Mouse (Mus musculus) kidney, adult 2 months (tissue): ENCODE measurements around the gene Pcgf5. TPM values are rescaled to one million over a fixed set of nuclear protein-coding genes. Genes with fewer than 3 reads are reported as not detected.

Experiments
- DNase-seq: peaks from one replicate; pipeline ENCODE4 v3.0.0; 2021
- H3K27ac ChIP-seq: fragments of 200-500 bp; 2 replicates; pipeline ENCODE4 v1.5.1; 2012; ENCODE audit warnings: low read depth, low read length, control low read depth, inconsistent platforms; ENCODE audit not compliant: insufficient read depth
- H3K27me3 ChIP-seq: fragments of 200-500 bp; replicated peaks from 2 replicates; pipeline ENCODE4 v1.6.1; 2012; ENCODE audit warnings: mild to moderate bottlenecking, moderate library complexity, low read length, inconsistent platforms; ENCODE audit not compliant: control insufficient read depth, insufficient read depth
- H3K36me3 ChIP-seq: fragments of 200-500 bp; 2 replicates; pipeline ENCODE4 v1.6.1; 2012; ENCODE audit warnings: mild to moderate bottlenecking, moderate library complexity, low read length, inconsistent platforms; ENCODE audit not compliant: control insufficient read depth, insufficient read depth
- H3K4me1 ChIP-seq: fragments of 200-500 bp; 2 replicates; pipeline ENCODE4 v1.6.1; 2011; ENCODE audit warnings: low read length; ENCODE audit not compliant: control insufficient read depth, insufficient read depth
- H3K4me3 ChIP-seq: fragments of 200-500 bp; 2 replicates; pipeline ENCODE4 v1.5.1; 2011; ENCODE audit warnings: mild to moderate bottlenecking, low read depth, low read length, control low read depth; ENCODE audit not compliant: insufficient read depth
- CTCF ChIP-seq: fragments of 200-500 bp; conservative IDR thresholded peaks from 2 replicates; pipeline ENCODE4 v1.5.1; 2011; ENCODE audit warnings: low read depth, mild to moderate bottlenecking, control low read depth, low read length, moderate library complexity, mixed read lengths; ENCODE audit not compliant: insufficient read depth, insufficient read length
- POLR2A ChIP-seq: fragments of 200-500 bp; IDR thresholded peaks from one replicate; pipeline ENCODE4 v1.6.1; 2011; ENCODE audit warnings: low read depth, low read length, control low read depth
- WGBS: fragments of 180-500 bp; shearing (Covaris S2); methylation state at CpG from one replicate; pipeline ENCODE4 v1.1.7; 2018; 5-methylcytosine and 5-hydroxymethylcytosine counted together
- polyA plus RNA-seq: library from polyadenylated mRNA; depleted of rRNA; stranded (reverse); fragments of >200 nt; gene quantifications from 2 replicates; pipeline ENCODE4 v1.2.3, GENCODE M21; 2012; rRNA removed

The Pcgf5 gene
- polyA plus RNA-seq, 1 experiment, result 10.6 TPM

GRCm38 (mm10) chr19:36477684-36478083 is 129.6 kb downstream of the Pcgf5 start:
- DNase-seq, result no peak
- 68% methylated on average over 5 of the region's 5 CpGs for WGBS
- TF ChIP-seq POLR2A, result no peak
- TF ChIP-seq CTCF, result no peak
- Histone ChIP-seq H3K36me3 (no peaks in the 10 kb centered on the region), H3K4me3 (no peak overlapping the region), H3K27me3 (no peaks in the 10 kb centered on the region), H3K27ac (no peak overlapping the region), H3K4me1 (no peaks in the 10 kb centered on the region)

GRCm38 (mm10) chr19:36490911-36491310 is 142.8 kb downstream of the Pcgf5 start:
- Histone ChIP-seq H3K36me3 (no peaks in the 10 kb centered on the region), H3K4me1 (no peaks in the 10 kb centered on the region), H3K27ac (no peak overlapping the region), H3K27me3 (no peaks in the 10 kb centered on the region), H3K4me3 (no peak overlapping the region)
- DNase-seq, result no peak
- WGBS, result 70% methylated on average over 6 of the region's 6 CpGs
- TF ChIP-seq CTCF (no peak), POLR2A (no peak)

DNA sequence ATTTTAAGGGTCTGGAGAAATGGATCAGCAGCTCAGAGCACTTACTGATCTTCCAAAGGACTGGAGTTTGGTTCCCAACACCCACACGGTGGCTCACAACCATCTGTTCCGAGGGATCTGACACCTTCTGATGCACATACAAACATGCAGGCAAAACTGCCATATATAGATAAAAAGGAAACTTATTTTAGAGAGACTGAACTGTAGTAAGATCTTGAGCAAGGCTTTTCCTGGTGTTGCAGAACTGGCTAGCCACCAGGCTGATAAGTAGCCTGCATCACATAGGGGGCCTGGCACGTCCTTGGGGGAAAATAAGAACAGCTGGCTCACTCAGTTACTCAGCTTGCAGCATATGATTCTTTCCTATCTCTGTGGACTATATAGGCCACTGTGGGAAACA is 147.4 kb downstream of the Pcgf5 start:
- 58% methylated on average over 3 of the region's 3 CpGs for WGBS
- Histone ChIP-seq H3K4me3 (no peak overlapping the region), H3K27ac (no peak overlapping the region), H3K27me3 (no peaks in the 10 kb centered on the region; the same call in 1 of the 2 replicates), H3K4me1 (no peaks in the 10 kb centered on the region), H3K36me3 (no peaks in the 10 kb centered on the region)
- no peak for DNase-seq
- no peak for TF ChIP-seq CTCF

- Histone ChIP-seq H3K36me3 (no peaks in the 10 kb centered on the region), H3K27ac (no peak overlapping the region), H3K4me1 (no peaks in the 10 kb centered on the region), H3K4me3 (no peak overlapping the region), H3K27me3 (no peaks in the 10 kb centered on the region; the same call in 1 of the 2 replicates)
- DNase-seq, result no peak
- 78% methylated on average over 4 of the region's 4 CpGs for WGBS
- TF ChIP-seq CTCF, result no peak
These were observed 148.4 kb downstream of the Pcgf5 start for GRCm38 (mm10) chr19:36496532-36496931.

DNA sequence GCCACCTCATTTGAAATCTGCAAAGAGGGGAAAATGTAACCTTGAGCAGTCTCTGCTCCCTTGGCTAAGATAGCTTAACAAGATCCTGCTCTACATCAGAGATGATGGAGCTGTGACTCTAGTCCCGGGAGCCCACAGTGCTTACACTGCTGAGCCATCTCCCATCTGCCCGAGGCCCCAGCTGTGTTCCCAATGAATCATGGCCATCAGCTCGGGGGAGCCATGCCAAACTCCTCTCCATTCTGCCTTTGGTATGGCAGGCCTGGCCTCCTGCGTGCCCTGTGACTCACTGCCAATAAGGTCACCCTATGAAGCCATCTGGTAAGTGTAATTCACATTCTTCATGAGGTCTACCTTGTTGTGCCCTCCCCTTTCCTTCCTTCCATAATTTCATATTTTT is 149.0 kb downstream of the Pcgf5 start:
- H3K27ac ChIP-seq, result no peak overlapping the region
- no peak for TF ChIP-seq CTCF
- no peak overlapping the region for H3K4me3 ChIP-seq
- DNase-seq, result no peak
- no peaks in the 10 kb centered on the region; the same call in 1 of the 2 replicates for H3K27me3 ChIP-seq
- H3K36me3 ChIP-seq, result no peaks in the 10 kb centered on the region
- H3K4me1 ChIP-seq, result no peaks in the 10 kb centered on the region
- 66% methylated on average over 4 of the region's 4 CpGs for WGBS

DNA sequence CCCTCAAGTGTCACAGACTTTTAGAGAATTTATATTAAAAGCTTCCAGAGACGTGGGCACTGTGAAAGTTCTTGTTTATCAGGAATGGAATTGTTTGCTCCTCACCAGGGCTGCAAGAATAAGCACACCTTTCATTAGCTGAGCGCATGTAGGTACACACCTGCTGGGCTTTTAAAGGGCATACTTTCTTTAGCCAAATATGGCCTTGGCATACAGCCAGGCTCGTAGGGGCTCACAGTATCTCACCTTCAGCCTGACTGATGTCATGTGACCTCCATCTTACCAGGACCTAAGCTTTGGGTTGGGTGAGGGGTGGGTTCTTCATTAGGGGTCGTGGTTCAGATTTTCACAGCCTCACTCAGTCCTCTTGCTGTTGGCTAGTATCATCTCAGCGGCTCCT is 149.6 kb downstream of the Pcgf5 start:
- Histone ChIP-seq H3K27ac (no peak overlapping the region), H3K4me1 (no peaks in the 10 kb centered on the region), H3K27me3 (no peaks in the 10 kb centered on the region; the same call in 1 of the 2 replicates), H3K4me3 (no peak overlapping the region), H3K36me3 (no peaks in the 10 kb centered on the region)
- TF ChIP-seq POLR2A (no peak), CTCF (no peak)
- 68% methylated on average over 5 of the region's 5 CpGs for WGBS
- no peak for DNase-seq

DNA sequence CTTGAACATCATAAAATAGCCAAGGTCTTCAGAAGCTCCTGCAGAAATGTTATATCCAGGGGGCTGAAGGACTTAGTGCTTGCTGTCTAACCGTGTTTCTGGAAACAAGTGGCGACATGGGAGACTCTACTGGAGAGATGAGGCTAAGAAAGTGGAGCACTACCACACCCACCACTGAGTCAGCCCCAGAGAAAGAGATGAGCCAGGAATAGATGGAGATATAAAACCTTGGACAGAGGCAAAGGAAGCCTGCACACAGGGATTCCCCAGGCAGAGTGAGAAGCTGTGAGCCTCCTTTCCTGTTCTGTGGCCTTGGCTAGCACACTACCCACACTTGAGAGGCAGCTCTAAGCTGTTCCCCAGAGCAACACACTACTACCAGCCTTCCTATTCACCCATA is 156.6 kb downstream of the Pcgf5 start:
- no peak for TF ChIP-seq CTCF
- TF ChIP-seq POLR2A, result no peak
- Histone ChIP-seq H3K36me3 (no peaks in the 10 kb centered on the region), H3K27ac (no peak overlapping the region), H3K4me3 (no peak overlapping the region), H3K4me1 (no peaks in the 10 kb centered on the region), H3K27me3 (no peaks in the 10 kb centered on the region)
- DNase-seq, result no peak
- 91% methylated on average over 2 of the region's 2 CpGs for WGBS

Other genes starting within 250 kb of the Pcgf5 start
- 0.99 and 1.1 TPM in 2 replicates for gene Ankrd1, start 228.2 kb upstream of the Pcgf5 start, polyA plus RNA-seq
- gene Hectd2, start 206.3 kb downstream of the Pcgf5 start, polyA plus RNA-seq, result 0.34 and 0.41 TPM in 2 replicates